Mouse (Mus musculus) adipocyte (in vitro differentiated cells): ENCODE measurements around the gene Mindy2.
A peak's percentile ranks its signal among the peaks of the same experiment; 100 is the strongest.

Experiments used
- DNase-seq: peaks from one replicate; pipeline ENCODE4 v3.0.0-alpha.2; 2016; ENCODE audit warnings: low spot score

The Mindy2 gene

DNA sequence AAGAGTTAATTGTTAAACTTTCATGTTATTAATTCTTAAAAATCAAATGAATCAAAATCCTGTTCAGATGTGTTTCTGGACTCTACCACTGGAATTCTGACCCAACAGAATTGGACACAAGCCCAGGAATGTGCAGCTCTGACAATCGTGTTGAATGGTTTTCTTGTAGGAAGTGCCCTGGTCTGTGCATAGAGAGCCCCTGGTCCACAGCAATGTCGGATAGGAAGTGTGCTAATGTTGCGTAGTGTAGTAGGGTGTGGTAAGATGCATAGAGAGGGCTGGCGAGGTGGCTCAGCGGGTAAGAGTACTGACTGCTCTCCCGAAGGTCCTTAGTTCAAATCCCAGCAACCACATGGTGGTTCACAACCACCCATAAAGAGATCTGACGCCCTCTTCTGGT, 9.8 kb upstream of the Mindy2 start:
- DNase-seq: peak; percentile 58

DNA sequence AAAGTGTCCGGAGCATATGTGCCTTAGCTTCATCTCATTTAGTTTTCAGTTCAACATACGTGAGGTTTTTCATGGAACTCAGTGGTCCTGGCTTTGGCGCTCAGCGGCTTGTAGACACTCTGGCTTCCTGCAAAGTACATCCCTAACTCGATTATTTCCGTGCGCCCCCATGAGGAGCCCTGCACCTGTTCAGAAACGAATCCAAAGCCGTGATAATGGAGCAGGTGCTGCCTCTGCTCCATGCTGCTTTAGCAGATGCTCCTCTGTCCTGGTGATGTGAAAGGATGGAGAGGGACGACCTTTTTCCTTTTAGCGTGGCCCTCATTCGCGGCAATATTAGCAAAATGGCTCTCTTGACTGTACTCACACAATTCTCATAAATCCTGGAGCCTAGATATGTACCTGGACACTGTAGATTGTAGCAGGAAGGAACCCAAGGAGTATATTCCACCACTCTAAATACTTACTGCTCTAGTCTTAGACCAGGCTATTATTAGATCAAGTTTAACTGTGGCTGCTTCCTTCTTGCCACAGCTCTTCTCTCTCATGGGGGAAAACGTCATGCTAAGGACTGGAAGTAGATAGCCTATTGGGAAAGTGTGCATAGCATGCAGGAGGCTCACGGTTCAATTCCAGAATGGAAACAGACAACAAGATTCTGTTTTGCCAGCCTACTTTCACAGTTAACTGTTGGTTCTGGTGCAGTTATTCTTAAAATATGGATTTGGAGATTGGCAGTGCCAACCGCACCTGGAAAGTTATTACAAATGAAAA, 8.6 kb upstream of the Mindy2 start:
- DNase-seq: no peak

DNA sequence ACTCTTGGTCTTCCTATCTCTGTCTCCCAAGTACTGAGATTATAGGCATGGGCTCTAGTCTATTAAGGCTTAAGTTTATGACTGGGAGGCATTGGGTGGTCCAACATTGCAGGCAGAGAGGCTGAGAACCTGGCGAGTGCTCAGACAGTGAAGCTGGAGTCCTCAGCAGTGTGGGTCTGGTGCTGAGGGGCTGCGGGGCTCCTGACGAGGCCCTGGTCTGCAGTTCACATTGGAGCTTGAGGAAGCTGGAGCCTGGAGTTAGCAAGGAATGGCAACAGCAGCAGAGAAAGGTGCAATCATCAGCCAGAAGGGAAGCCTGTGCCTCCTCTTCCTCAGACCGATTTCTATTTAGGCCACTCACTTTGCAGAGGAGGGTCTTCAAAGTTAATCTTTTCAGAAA, 7.9 kb upstream of the Mindy2 start:
- DNase-seq: no peak

GRCm38 (mm10) chr9:70658266-70658665, 1.3 kb upstream of the Mindy2 start:
- DNase-seq: no peak

- peak; percentile 77 for DNase-seq
Measured at GRCm38 (mm10) chr9:70656130-70657007, 605 bp downstream of the Mindy2 start, which contains the start of gene Gm10642. Gm10642 (plus strand) TSS chr9:70656251.

- no peak for DNase-seq
Measured at GRCm38 (mm10) chr9:70655764-70656129, 1.2 kb downstream of the Mindy2 start.

DNA sequence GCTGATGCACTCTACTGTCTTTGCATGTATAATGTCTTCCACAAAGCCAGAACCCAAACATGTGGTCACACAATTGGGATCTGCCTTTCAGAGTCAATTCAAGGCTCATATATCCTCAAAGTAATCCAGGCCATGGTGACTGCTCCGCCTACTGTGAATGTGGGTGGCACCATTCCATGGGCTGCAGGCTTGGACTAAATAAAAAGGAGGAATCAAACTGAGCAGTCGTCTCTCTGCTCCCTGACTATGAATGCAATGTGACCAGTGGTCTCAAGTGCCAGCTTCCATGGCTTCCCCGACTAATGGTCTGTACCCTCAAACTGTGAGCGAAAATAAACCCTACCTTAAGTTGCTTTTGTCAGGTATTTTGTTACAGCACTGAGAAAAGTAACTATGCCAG, 2.5 kb downstream of the Mindy2 start:
- DNase-seq: no peak

- no peak for DNase-seq
Measured at GRCm38 (mm10) chr9:70653875-70654274, 3.1 kb downstream of the Mindy2 start.

GRCm38 (mm10) chr9:70652221-70652620, 4.8 kb downstream of the Mindy2 start:
- DNase-seq: no peak

DNA sequence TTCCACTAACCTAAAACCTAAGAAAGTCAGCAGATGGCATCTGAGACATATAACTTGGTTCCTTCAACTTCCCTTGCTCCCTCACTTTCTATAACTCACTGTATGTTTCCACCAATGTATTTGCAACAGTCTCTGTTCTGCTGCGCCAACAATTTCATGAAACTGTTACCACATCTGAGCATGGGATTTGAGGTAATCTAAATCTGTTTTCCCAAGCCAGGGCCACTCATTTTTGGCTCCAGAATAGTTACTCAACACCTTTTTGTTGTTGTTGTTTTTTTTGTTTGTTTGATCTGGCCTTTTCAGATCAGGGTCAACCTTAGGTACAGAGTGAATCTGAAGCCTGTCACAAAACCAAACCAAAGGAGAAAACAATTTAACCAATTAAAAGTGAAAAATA, 6.0 kb downstream of the Mindy2 start:
- no peak for DNase-seq

- DNase-seq: no peak
Measured at GRCm38 (mm10) chr9:70650260-70650659, 6.7 kb downstream of the Mindy2 start.

GRCm38 (mm10) chr9:70636748-70637147, 20.2 kb downstream of the Mindy2 start:
- no peak for DNase-seq

GRCm38 (mm10) chr9:70631665-70632064, 25.3 kb downstream of the Mindy2 start:
- no peak for DNase-seq

GRCm38 (mm10) chr9:70629711-70630110, 27.3 kb downstream of the Mindy2 start:
- DNase-seq: no peak

- peak; percentile 22 for DNase-seq
Measured at GRCm38 (mm10) chr9:70611026-70611673, 45.8 kb downstream of the Mindy2 start.

- DNase-seq: no peak
Measured at GRCm38 (mm10) chr9:70602186-70602845, 54.7 kb downstream of the Mindy2 start.

- no peak for DNase-seq
Measured at GRCm38 (mm10) chr9:70598271-70598670, 58.7 kb downstream of the Mindy2 start.

- DNase-seq: no peak
Measured at GRCm38 (mm10) chr9:70591486-70591885, 65.5 kb downstream of the Mindy2 start.

DNA sequence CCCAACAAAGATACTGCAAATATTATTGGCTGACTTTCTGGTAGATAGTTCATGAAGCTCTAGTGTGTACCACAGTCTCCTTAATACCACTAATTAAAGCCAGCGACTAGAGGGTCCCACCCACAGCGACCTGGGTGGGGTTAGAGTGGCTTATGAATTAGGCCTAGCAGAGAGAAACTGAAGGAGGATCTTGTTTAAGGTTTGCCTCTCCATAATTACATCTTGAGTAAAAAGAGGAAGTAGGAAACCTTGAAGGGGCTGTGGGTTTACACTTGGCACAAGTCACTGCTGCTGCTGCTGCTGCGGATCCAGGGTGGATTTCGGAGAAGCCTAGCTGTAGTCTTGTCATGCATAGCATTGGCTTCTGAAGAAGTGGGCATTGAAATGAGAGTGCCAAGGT, 66.2 kb downstream of the Mindy2 start:
- no peak for DNase-seq

GRCm38 (mm10) chr9:70587171-70587570, 69.8 kb downstream of the Mindy2 start:
- no peak for DNase-seq

DNA sequence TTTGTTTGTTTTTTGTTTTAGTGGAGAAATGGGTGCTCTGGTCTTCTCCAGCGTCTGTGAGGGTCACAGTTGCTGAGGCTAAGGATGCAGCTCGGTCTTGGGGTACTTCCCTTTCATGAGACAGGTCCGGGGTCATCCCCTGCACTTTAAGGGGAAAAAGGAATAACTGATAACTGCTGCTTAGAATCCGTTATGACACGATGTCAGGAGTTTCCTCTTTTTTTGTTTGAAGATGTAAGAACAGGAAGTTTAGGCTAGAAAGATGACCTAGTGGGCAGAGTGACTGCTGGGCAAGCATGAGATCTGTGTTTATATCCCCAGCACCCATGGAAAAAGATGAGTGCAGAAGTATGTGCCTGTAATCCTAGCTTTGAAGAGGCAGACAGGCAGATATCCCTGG, 71.8 kb downstream of the Mindy2 start:
- no peak for DNase-seq

DNA sequence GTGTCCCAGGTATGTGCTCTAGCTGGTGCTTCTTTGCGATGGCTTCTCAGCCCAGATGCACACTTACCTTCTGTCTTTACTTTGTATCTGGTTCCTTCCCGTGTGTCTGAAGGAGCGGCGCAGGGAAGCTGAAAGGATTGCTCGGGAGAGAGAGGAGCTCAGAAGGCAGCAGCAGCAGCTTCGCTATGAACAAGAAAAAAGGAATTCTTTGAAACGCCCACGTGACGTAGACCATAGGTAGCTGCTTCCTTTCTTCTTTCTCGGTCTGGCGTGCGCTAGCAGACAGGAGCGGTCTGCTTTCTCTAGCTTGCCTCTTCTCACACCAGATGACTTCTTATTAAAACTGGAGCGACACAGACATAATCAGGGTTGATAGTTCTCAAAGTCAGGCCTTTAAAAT, 72.3 kb downstream of the Mindy2 start:
- no peak for DNase-seq
